Mouse (Mus musculus) spleen, postnatal 4 days (tissue): ENCODE measurements around the gene Npas2.

Source experiments
- DNase-seq, 2 experiments: peaks; one replicate each; pipeline ENCODE4 v3.0.0; 2022; ENCODE audit warnings: low spot score in 2 of 2

Gene Npas2

DNA sequence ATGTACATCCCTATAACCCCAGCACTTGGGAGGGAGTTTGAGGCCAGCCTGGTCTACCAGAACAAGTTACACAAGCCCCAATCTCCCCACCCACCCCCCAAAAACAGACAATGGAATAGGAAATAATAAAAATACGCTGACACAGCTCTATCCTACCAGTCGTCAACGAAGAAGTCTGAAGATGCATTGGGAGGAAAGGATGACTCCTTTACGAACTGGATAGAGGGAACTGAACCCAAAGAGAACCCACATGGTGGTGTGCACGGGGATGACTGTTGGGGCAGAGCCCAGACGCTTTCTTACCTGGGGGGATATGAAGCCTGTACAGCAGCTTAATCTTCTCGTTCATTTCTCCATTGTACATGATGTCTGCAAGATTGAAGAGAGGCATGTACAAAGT, 182.6 kb downstream of the Npas2 start:
- no peak for DNase-seq

- no peak for DNase-seq
Measured at GRCm38 (mm10) chr1:39376726-39377240, 183.3 kb downstream of the Npas2 start.

GRCm38 (mm10) chr1:39378540-39378939, 185.0 kb downstream of the Npas2 start:
- DNase-seq, result no peak

DNA sequence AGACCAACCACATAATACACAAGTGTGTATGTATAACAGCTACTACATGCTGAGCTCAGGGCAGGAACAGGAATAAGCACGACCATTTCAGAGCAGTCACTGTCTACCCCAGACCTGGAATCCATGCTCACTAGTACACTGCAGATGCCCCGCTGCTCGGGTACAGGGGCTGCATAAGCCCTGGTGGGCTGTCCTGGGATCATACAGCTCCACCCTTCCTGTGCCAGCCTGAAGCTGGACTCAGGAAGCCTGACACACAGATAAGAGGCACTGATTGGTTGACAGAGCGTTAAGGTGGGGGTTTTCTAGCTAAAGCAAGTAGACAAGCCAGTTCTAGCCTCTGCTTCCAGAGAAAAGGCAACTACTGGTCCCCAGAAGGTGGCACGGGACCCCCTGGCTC, 185.5 kb downstream of the Npas2 start:
- no peak for DNase-seq

DNA sequence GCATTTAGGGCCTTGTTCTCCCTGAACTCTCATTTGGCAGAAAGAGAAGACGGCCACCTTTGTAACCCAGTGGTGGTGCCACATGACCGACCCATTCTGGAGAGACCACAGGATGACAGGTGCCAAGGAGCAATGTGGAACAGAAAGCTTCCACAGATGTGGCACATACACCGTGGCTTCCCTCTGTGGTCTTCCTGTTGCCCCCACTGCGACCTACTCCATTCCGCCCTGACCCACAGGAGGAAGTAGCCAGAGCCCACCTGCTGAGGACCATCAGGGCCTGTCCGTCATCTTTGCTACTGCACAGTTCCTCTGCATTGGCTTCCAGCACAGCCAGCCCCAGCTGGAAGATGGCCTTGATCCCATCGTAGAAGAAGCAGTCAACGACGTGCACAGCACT, 187.5 kb downstream of the Npas2 start:
- DNase-seq, result no peak

DNA sequence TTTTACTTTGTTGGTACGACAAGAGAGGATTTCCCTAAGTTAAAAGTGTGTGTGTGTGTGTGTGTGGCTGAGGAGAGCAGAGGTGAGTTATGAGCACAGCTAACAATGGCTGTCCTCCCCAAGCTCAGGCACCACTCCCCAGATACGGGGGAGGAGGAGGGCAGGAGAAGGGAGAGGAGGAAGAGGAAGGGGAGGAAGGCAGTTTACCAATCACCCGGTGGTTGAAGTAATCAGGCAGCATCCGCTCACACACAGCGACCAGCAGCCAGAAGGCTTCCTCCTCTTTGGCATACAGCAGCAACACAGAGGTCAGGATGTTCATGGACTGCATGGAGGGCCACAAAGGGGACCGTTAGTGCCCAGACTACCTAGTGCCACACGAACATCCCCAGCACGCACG, 191.4 kb downstream of the Npas2 start:
- DNase-seq, result no peak

DNA sequence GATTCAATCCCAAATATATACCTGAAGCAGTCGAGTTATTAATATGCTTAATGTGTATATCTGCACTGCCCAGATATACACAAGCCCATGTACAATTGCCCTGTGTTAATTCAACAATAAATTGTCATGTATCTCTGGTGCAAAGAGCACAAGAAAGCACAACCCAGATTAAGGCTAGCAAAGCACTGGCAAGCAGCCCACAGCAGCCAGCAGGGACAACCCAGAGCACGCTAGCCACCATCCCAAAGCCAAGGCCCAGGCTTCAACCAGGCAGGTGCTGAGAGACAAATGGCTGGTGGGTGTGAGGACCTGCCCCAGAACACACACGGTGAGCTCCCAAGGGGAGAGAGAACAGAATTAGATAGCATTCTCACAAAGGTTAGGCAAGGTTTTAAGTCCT, 192.9 kb downstream of the Npas2 start:
- DNase-seq, result no peak

DNA sequence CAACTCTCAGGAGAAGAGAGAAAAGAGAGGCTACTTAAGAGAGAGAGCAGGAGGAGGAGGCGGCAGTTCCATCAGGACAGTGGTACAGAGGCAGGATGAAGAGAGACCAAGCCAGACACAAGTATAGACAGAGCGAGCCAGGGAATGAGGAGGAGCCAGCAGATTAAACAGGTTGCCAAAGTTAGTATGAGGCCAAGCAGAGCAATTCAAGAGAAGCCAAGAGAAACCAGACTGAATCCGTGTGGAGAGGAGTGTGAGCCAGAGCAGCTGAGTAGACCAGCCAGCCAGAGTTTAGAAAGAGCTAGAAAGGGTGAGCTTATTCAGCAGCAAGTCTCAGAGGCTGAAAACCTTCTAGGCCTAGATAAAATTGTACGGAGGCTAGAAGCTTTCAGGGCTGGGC, 194.0 kb downstream of the Npas2 start:
- DNase-seq, result no peak

DNA sequence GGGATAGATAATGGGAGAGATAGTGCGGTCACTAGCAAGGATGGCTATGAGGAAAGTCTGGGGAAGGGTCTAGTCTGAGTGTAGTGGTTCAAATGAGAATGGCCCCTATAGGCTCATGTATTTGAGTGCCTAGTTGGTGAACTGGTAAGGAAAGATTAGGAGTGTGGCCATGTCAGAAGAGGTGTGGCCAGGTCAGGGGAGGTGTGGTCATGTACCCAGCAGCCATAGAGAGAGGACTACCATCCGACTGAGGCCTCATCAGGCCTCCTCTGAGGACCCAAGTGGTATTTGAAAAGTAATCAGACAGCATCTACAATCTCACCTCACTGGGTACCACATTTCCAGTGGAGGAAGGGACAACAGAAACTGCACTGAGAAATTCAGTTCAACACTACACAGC, 194.6 kb downstream of the Npas2 start:
- no peak for DNase-seq

DNA sequence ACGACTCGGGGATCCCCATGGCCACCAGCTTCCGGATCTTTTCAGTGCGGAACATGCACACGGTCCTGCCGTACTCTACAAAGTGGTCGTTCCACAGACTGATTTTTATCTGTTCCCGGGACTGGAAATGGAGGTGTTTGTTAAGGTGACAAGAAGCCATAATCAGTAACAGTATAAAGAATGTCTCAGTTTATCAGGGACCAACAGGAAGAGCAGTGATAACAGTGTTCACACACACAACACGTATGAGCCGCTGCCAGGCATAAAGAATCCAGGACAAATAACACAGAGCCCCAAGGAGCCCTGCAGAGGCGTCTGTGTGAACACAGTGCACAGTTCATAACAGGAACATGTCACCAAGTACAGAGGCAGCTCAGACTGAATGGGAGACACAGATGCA, 195.8 kb downstream of the Npas2 start:
- DNase-seq, result no peak

GRCm38 (mm10) chr1:39391652-39392051, 198.1 kb downstream of the Npas2 start:
- no peak for DNase-seq

DNA sequence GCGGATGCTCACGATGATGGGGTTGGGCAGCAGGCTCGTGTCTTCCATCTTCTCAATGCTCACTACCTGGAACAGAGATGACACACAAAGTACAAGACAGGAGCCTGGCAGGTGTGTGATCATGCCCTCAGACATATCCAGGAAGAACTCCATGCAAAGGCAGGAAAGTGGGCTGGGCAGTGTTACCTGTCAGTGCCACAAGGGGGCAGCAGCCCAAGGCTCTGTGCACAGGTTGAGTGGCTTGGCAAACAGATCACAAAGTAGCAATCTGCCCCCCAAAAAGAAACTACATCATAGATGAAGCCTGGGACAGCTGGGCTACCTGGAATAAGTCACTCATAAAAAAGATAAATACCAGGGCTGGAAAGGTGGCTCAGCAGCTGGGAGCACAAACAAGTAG, 198.7 kb downstream of the Npas2 start:
- DNase-seq, result peak; percentile 74 to 89

GRCm38 (mm10) chr1:39393217-39393867, 199.8 kb downstream of the Npas2 start:
- DNase-seq, result no peak

- DNase-seq, result no peak
Measured at GRCm38 (mm10) chr1:39394096-39394495, 200.6 kb downstream of the Npas2 start.

DNA sequence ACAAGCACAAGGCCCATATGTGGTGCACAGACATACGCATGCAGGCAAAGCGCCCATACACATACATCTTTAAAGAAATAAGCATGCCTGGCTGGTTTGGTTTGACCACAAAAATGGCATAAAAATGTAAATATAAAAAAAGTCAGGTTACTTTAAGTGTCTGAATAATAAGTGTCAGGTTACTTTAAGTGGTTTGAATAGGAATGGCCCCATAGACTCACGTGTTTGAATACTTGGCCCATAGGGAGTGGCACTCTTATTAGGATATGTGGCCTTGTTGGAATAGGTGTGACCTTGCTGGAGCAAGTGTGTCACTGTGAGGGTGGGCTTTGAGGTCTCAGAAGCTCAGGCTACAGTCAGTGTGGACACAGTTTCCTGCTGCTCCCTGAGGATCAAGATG, 201.1 kb downstream of the Npas2 start:
- no peak for DNase-seq

DNA sequence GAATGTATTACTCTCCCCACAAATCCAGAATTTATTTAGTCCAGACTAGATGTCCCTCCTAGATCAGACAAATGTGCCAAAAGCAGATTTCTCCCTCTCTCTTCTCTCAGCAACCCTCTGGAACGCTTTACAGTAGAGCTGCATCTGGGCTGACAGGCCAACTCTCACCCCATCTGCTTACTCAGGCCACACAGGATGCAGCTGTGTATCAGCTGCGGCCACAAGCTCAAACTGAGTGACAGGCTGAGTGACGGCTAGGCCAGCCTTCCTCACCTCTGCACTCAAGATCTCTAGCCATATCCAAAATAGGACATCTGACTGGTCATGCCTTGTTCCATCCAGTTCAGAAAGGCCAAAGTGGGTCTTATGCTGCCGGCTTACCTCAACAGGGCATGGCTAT, 202.8 kb downstream of the Npas2 start:
- no peak for DNase-seq

DNA sequence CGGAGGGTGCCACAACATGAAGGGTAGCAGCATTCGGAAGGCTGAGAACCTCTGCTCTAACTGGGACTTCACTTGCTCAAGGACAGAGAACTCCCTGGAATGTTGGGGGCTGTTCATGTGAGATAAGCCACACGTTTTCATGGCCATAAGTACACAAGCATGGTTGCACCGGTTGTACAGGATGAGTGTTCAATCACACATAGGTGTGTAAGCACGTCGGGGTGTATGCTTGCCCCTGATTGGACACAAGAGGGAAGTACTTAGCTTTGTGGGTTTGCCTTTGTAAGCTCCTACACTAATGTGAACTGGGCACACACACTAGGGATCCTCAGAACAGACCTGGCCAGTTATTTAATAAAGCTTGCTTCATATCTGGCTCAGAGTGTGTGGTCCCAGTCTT, 204.8 kb downstream of the Npas2 start:
- no peak for DNase-seq

- no peak for DNase-seq
Measured at GRCm38 (mm10) chr1:39399228-39399627, 205.7 kb downstream of the Npas2 start.

DNA sequence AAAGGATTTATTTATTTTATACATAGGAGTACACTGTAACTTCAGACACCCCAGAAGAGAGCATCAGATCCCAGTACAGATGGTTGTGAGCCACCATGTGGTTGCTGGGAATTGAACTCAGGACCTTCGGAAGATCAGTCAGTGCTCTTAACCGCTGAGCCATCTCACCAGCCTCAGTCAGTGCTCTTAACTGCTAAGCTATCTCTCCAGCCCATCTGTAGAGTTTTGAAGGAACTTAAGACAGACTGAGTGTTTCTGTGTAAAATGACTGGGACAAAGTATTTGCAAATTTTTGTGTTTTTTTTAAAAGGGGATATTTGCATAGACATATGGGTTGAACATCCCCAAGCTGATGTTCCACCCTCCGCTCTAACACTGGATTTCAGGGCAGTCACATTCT, 206.6 kb downstream of the Npas2 start:
- DNase-seq, result no peak

- DNase-seq, result no peak
Measured at GRCm38 (mm10) chr1:39407108-39407507, 213.6 kb downstream of the Npas2 start.

DNA sequence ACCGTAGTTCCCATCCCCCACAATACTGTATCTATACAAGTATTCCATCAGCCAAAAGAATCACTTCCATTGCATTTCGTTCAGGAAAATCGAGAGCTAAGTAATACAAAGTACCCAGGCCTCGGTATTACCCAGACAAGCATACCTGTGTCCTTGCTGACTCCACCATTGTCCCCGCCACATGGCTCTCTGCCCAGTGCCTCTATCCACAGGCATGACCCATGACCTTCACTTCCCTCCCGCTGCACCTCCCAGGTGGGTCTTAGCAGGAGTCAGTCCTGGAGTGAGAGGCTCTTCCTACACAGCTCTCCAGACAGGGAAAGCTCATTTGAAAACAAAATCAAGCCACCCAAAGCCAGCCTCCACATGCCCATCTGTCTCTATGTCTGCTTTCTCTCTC, 214.6 kb downstream of the Npas2 start:
- no peak for DNase-seq

- DNase-seq, result no peak
Measured at GRCm38 (mm10) chr1:39408668-39409067, 215.1 kb downstream of the Npas2 start.

- DNase-seq, result no peak
Measured at GRCm38 (mm10) chr1:39410085-39410821, 216.7 kb downstream of the Npas2 start.
